Mouse (Mus musculus): Measurements from ENCODE around the gene Lrrc75a.

Lrrc75a gene

GRCm38 (mm10) chr11:62601732-62602618 lies 46.3 kb downstream of the Lrrc75a start:
- DNase-seq (ENCODE audit: low read depth, low spot score), result no peak

GRCm38 (mm10) chr11:62598571-62598970 lies 49.8 kb downstream of the Lrrc75a start:
- DNase-seq (ENCODE audit: low read depth, low spot score), result no peak

GRCm38 (mm10) chr11:62591904-62592575 lies 56.3 kb downstream of the Lrrc75a start:
- no peak for DNase-seq (ENCODE audit: low read depth, low spot score)

- DNase-seq (ENCODE audit: low read depth, low spot score), result no peak
Measured at GRCm38 (mm10) chr11:62591026-62591425, 57.3 kb downstream of the Lrrc75a start.

GRCm38 (mm10) chr11:62589391-62589790 lies 58.9 kb downstream of the Lrrc75a start:
- no peak for DNase-seq (ENCODE audit: low read depth, low spot score)

- no peak for DNase-seq (ENCODE audit: low read depth, low spot score)
Measured at GRCm38 (mm10) chr11:62587034-62587433, 61.3 kb downstream of the Lrrc75a start.

- DNase-seq (ENCODE audit: low read depth, low spot score), result no peak
Measured at GRCm38 (mm10) chr11:62584671-62585206, 63.6 kb downstream of the Lrrc75a start.

GRCm38 (mm10) chr11:62583031-62583430 lies 65.3 kb downstream of the Lrrc75a start:
- no peak for DNase-seq (ENCODE audit: low read depth, low spot score)

GRCm38 (mm10) chr11:62576530-62577152 lies 71.7 kb downstream of the Lrrc75a start:
- DNase-seq (ENCODE audit: low read depth, low spot score), result peak; percentile 46

- DNase-seq (ENCODE audit: low read depth, low spot score), result peak; percentile 82
Measured at GRCm38 (mm10) chr11:62575659-62576438, 72.5 kb downstream of the Lrrc75a start.

- peak; percentile 55 for DNase-seq (ENCODE audit: low read depth, low spot score)
Measured at GRCm38 (mm10) chr11:62575297-62575658, 73.0 kb downstream of the Lrrc75a start.

- DNase-seq (ENCODE audit: low read depth, low spot score), result no peak
Measured at GRCm38 (mm10) chr11:62574703-62575085, 73.6 kb downstream of the Lrrc75a start.

- no peak for DNase-seq (ENCODE audit: low read depth, low spot score)
Measured at GRCm38 (mm10) chr11:62573959-62574702, 74.2 kb downstream of the Lrrc75a start, which contains the start of gene Trpv2. TSS of gene Trpv2 (plus strand) at chr11:62574486.

GRCm38 (mm10) chr11:62568300-62568699 lies 80.0 kb downstream of the Lrrc75a start:
- DNase-seq (ENCODE audit: low read depth, low spot score), result no peak

- DNase-seq (ENCODE audit: low read depth, low spot score), result no peak
Measured at GRCm38 (mm10) chr11:62566211-62566610, 82.1 kb downstream of the Lrrc75a start.

GRCm38 (mm10) chr11:62565747-62566146 lies 82.6 kb downstream of the Lrrc75a start:
- DNase-seq (ENCODE audit: low read depth, low spot score), result no peak

GRCm38 (mm10) chr11:62563590-62563989 lies 84.7 kb downstream of the Lrrc75a start:
- no peak for DNase-seq (ENCODE audit: low read depth, low spot score)

GRCm38 (mm10) chr11:62560463-62561016 lies 87.8 kb downstream of the Lrrc75a start:
- DNase-seq (ENCODE audit: low read depth, low spot score), result no peak

GRCm38 (mm10) chr11:62558961-62559646 lies 89.2 kb downstream of the Lrrc75a start:
- DNase-seq (ENCODE audit: low read depth, low spot score), result no peak

GRCm38 (mm10) chr11:62558152-62558551 lies 90.2 kb downstream of the Lrrc75a start:
- no peak for DNase-seq (ENCODE audit: low read depth, low spot score)

Data from telencephalon, adult 2 months (tissue).